Mouse (Mus musculus) limb, embryonic 12.5 days (tissue): ENCODE measurements around the gene Cypt4. TPM values are rescaled to one million over a fixed set of nuclear protein-coding genes. Genes with fewer than 3 reads are reported as not detected.
"Not testable (repeated sequence)": the region's sequence is repeated elsewhere in the genome, so short reads cannot be mapped to it uniquely, and the experiment has no call there.

ENCODE experiments used
- ATAC-seq: fragments of 200-750 bp; cut with Nextera tagmentation; 2 replicates; pipeline ENCODE4 v1.8.0; 2017; ENCODE audit warnings: low read depth, moderate TSS enrichment; ENCODE audit not compliant: insufficient number of reproducible peaks, insufficient read depth, low FRiP score, low TSS enrichment
- H3K27ac ChIP-seq: fragments of 300-500 bp; sonication (generic); 2 replicates; pipeline ENCODE4 v1.5.1; 2016; ENCODE audit warnings: mild to moderate bottlenecking, moderate library complexity
- H3K27me3 ChIP-seq: fragments of 300-500 bp; sonication (generic); 2 replicates; pipeline ENCODE4 v1.6.1; 2016; ENCODE audit warnings: mild to moderate bottlenecking, moderate library complexity
- H3K36me3 ChIP-seq: fragments of 300-500 bp; sonication (generic); 2 replicates; pipeline ENCODE4 v1.6.1; 2016; ENCODE audit warnings: mild to moderate bottlenecking, moderate library complexity
- H3K4me1 ChIP-seq: fragments of 300-500 bp; sonication (generic); replicated peaks from 2 replicates; pipeline ENCODE4 v1.6.1; 2016
- H3K4me2 ChIP-seq: fragments of 300-500 bp; sonication (generic); 2 replicates; pipeline ENCODE4 v1.6.1; 2016; ENCODE audit warnings: mild to moderate bottlenecking, moderate library complexity
- H3K4me3 ChIP-seq: fragments of 300-500 bp; sonication (generic); replicated peaks from 2 replicates; pipeline ENCODE4 v1.5.1; 2016; ENCODE audit warnings: mild to moderate bottlenecking
- H3K9ac ChIP-seq: fragments of 300-500 bp; sonication (generic); replicated peaks from 2 replicates; pipeline ENCODE4 v1.6.1; 2016; ENCODE audit warnings: mild to moderate bottlenecking, moderate library complexity
- H3K9me3 ChIP-seq: fragments of 300-500 bp; sonication (generic); 2 replicates; pipeline ENCODE4 v1.6.1; 2016; ENCODE audit warnings: mild to moderate bottlenecking, moderate library complexity
- WGBS: fragments of 180-500 bp; shearing (Covaris S2); methylation state at CpG from one replicate; pipeline ENCODE4 v1.1.7; 2016; 5-methylcytosine and 5-hydroxymethylcytosine counted together
- polyA plus RNA-seq: library from polyadenylated mRNA; unstranded; fragments of >200 nt; fragmentation: Nextera tagmentation; extraction: Ambion mirVana; gene quantifications from 2 replicates; pipeline ENCODE4 v1.2.1, GENCODE M21; 2016

The Cypt4 gene
- not detected in 2 replicates for polyA plus RNA-seq

- ATAC-seq = no peak
- Histone ChIP-seq H3K27ac (no peak within 1 kb of the TSS), H3K36me3 (no peaks in the 10 kb centered on the region), H3K27me3 (no peaks in the 10 kb centered on the region), H3K9me3 (no peaks in the 10 kb centered on the region), H3K4me1 (no peaks in the 10 kb centered on the region), H3K9ac (no peak within 1 kb of the TSS), H3K4me3 (no peak within 1 kb of the TSS), H3K4me2 (no peak within 1 kb of the TSS)
- 88% methylated on average over 5 of the region's 5 CpGs for WGBS
Measured at GRCm38 (mm10) chr9:24624896-24625295, at the start of gene Cypt4. TSS of gene Cypt4 (plus strand) at chr9:24625196.

- not testable (repeated sequence) for H3K36me3 ChIP-seq, H3K9ac ChIP-seq, H3K4me3 ChIP-seq, ATAC-seq, H3K9me3 ChIP-seq, H3K4me1 ChIP-seq, H3K27me3 ChIP-seq, H3K27ac ChIP-seq, H3K4me2 ChIP-seq
- WGBS = 87% methylated on average over 2 of the region's 2 CpGs
Measured at GRCm38 (mm10) chr9:24637341-24637740, 12.3 kb downstream of the Cypt4 start.

Other genes with a start within 250 kb of the Cypt4 start
- gene Dpy19l1, start 122.1 kb upstream of the Cypt4 start, polyA plus RNA-seq = 9.4 and 21.2 TPM in 2 replicates
- 0.14 and 0.36 TPM in 2 replicates for gene Dpy19l2, start 71.1 kb downstream of the Cypt4 start, polyA plus RNA-seq
- 0.13 TPM in 1 of 2 replicates, not detected in the other for gene Tbx20, start 149.1 kb downstream of the Cypt4 start, polyA plus RNA-seq